Mouse (Mus musculus) spleen, adult 2 months (tissue): ENCODE results near the gene Gm49336.

Experiments
- CTCF ChIP-seq: fragments of 200-500 bp; IDR thresholded peaks from 2 replicates; pipeline ENCODE4 v1.5.1; 2011; ENCODE audit warnings: mild to moderate bottlenecking, inconsistent platforms; ENCODE audit not compliant: insufficient read depth, insufficient read length, insufficient replicate concordance; ENCODE audit errors: extremely low read depth
- POLR2A ChIP-seq: fragments of 200-500 bp; IDR thresholded peaks from 2 replicates; pipeline ENCODE4 v1.6.1; 2011; ENCODE audit warnings: low read depth, low read length, inconsistent platforms

GRCm38 (mm10) chr14:60215000-60215399, 36.3 kb downstream of the Gm49336 start:
- TF ChIP-seq CTCF (no peak), POLR2A (no peak)
